Mouse (Mus musculus): ENCODE measurements around the gene Evi5. TPM values are rescaled to one million over a fixed set of nuclear protein-coding genes. Genes with fewer than 3 reads are reported as not detected.

Evi5 gene
- polyA plus RNA-seq, 1 experiment: 32.7 TPM

DNA sequence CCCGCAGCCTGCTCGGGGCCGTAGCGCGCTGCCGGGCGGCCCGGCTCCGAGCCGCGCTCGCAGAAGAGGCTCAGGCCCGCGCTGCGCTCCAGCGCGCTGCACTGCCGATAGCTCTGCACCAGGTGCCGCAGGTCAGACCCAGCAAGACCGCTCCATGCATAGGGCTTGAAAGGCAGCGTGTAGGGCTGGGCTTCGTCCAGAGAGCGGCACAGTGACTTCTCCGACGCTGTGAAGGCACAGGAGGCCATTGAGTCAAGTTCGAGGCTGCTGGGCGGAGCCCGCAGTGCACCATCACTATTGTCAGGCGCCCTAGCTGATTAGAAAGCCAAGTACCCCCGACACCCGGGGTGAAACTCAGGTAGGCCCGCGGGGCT lies 153.3 kb downstream of the Evi5 start:
- peak; percentile 19 for DNase-seq (ENCODE audit: low read depth)
- no peak for TF ChIP-seq CTCF (IDR thresholded peaks at IDR 0.05; ENCODE audit: borderline replicate concordance, extremely low read depth, insufficient read depth, insufficient read length)
- TF ChIP-seq POLR2A (IDR thresholded peaks at IDR 0.05; ENCODE audit: borderline replicate concordance, extremely low read depth, insufficient read depth, insufficient read length, poor library complexity, severe bottlenecking): no peak

DNA sequence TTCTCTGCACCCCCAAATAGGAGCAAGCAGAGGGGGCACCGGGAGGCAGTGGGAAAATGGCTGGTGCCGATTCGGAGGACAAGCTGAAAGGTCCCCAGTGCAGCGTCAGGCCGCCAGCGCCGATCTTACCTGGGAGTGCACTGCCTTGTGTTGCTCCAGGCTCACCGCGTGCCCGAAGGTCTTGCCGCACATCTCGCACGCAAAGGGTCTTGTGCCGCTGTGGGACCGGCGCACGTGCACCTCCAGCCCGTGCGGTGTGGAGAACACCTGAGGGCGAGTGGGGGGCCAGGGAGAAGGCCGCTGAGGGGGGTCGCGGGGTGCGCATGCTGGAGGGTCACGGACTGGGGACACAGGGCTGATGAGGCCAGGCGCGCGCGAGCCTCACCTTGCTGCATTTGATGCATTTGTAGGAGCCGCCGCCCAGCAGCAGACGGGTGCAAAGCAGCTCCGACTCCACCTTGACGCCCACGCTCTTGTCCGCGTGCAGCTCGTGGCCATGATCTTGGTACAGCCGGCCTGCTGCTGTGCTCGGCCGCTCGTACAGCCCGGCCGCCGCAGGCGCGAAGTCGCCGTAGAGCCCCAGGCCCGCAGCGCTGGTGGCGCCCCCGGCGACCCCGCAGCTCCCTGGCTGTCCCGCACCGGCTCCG lies 153.8 kb downstream of the Evi5 start:
- peak; percentile 19 for DNase-seq (ENCODE audit: low read depth)
- TF ChIP-seq CTCF (IDR thresholded peaks at IDR 0.05; ENCODE audit: borderline replicate concordance, extremely low read depth, insufficient read depth, insufficient read length) (no peak), POLR2A (IDR thresholded peaks at IDR 0.05; ENCODE audit: borderline replicate concordance, extremely low read depth, insufficient read depth, insufficient read length, poor library complexity, severe bottlenecking) (no peak)

DNA sequence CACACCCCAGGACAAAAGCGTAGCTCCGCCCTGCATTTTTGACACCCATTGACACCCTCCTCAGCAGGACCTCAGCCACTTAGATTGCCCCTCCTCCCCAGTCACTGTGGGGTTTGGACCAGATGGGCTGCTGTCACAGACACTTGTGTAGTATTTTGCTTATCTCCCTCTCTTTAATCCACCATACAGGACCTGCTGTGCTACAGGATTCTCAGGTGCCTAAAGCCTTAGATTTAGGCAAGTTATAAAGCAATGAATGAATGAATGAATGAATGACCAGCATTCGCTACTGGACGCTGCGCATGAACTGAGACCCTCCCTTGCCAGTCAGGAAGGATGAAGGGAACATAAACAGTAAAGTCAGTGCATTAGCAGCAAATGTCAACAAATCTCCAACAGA lies 154.4 kb downstream of the Evi5 start:
- no peak for DNase-seq (ENCODE audit: low read depth)
- TF ChIP-seq POLR2A (IDR thresholded peaks at IDR 0.05; ENCODE audit: borderline replicate concordance, extremely low read depth, insufficient read depth, insufficient read length, poor library complexity, severe bottlenecking) (no peak), CTCF (IDR thresholded peaks at IDR 0.05; ENCODE audit: borderline replicate concordance, extremely low read depth, insufficient read depth, insufficient read length) (no peak)

DNA sequence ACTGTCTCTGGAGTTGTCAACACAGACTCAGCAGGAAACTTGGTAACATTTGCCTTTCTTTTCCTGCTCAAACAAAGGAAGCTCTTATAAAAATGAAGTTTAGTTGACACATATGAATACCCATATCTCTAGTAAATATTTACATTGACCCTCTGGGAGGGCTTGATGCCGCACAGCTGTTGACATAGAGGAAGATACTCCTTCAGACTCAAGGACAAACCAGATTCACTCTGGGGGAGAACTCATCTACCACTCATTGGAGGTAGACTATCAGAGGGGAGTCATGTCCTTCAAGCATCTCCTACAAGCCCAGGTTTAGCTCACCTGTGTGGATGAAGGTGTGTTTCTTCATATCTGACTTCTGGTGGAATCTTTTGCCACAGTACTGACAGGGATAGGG lies 155.1 kb downstream of the Evi5 start:
- DNase-seq (ENCODE audit: low read depth): no peak
- no peak for TF ChIP-seq CTCF (IDR thresholded peaks at IDR 0.05; ENCODE audit: borderline replicate concordance, extremely low read depth, insufficient read depth, insufficient read length)
- no peak for TF ChIP-seq POLR2A (IDR thresholded peaks at IDR 0.05; ENCODE audit: borderline replicate concordance, extremely low read depth, insufficient read depth, insufficient read length, poor library complexity, severe bottlenecking)

DNA sequence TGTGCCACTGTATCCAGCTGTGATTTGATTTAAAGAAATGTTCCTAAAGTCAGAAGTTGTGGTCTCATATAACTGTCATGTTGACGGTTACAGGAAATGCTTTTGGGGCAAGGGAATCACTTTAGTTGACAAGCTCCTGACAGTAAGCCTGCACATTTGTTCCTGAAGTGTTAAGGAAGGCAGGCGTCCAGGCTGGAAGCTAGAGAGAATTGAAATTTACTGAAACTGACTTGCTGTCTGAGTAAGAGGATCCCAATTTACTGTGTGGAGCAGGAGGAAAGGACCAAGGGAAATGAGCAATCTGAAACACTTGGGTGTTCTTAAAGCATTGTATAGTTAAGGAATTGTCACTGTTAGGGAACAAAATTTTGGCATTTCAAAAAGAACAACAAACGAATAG lies 155.7 kb downstream of the Evi5 start:
- DNase-seq (ENCODE audit: low read depth): no peak
- TF ChIP-seq CTCF (IDR thresholded peaks at IDR 0.05; ENCODE audit: borderline replicate concordance, extremely low read depth, insufficient read depth, insufficient read length) (no peak), POLR2A (IDR thresholded peaks at IDR 0.05; ENCODE audit: borderline replicate concordance, extremely low read depth, insufficient read depth, insufficient read length, poor library complexity, severe bottlenecking) (no peak)

DNA sequence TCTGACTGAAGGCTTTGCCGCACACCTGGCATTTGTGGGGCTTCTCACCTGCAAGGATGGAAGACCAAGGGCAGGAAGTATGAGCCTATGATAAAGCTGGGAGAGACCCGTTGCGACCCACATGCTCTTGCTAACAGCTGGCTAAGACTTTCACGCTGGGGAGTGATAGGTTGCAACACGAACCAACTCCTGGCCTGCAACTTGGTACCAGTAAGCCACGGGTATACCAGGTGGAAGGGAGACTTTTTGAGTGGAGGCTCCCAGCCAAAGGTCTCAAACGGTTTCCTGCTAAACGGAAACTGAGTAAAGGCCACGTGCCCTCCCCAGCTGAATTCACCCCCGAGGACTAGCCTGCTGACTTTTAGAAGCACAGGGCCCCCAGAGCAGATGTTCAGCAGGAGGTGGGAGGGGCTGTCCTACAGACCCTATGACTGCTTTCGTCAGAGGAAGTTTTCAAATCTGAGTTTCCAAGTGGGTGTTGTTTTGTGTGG lies 157.0 kb downstream of the Evi5 start:
- DNase-seq (ENCODE audit: low read depth): no peak
- TF ChIP-seq POLR2A (IDR thresholded peaks at IDR 0.05; ENCODE audit: borderline replicate concordance, extremely low read depth, insufficient read depth, insufficient read length, poor library complexity, severe bottlenecking) (no peak), CTCF (IDR thresholded peaks at IDR 0.05; ENCODE audit: borderline replicate concordance, extremely low read depth, insufficient read depth, insufficient read length) (no peak)

DNA sequence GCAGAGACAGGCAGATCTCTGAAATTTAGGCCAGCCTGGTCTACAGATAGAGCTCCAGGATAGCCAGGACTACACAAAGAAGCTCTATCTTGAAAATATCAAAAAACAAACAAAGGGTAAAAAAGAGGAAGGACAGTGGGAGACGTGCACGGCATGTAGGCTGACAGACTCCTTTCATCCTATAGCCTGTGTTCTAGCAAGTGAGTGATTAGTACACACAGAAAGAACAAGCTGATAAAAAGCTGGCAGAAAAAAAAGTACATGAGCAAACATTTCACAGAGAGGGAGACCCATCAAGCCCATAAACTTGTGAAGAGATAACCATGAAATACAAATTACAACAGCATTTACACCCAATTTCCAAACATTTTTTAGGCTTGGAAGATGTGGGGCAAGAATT lies 163.2 kb downstream of the Evi5 start:
- TF ChIP-seq POLR2A (IDR thresholded peaks at IDR 0.05; ENCODE audit: borderline replicate concordance, extremely low read depth, insufficient read depth, insufficient read length, poor library complexity, severe bottlenecking): no peak
- TF ChIP-seq CTCF (IDR thresholded peaks at IDR 0.05; ENCODE audit: borderline replicate concordance, extremely low read depth, insufficient read depth, insufficient read length): no peak
- DNase-seq (ENCODE audit: low read depth): no peak

DNA sequence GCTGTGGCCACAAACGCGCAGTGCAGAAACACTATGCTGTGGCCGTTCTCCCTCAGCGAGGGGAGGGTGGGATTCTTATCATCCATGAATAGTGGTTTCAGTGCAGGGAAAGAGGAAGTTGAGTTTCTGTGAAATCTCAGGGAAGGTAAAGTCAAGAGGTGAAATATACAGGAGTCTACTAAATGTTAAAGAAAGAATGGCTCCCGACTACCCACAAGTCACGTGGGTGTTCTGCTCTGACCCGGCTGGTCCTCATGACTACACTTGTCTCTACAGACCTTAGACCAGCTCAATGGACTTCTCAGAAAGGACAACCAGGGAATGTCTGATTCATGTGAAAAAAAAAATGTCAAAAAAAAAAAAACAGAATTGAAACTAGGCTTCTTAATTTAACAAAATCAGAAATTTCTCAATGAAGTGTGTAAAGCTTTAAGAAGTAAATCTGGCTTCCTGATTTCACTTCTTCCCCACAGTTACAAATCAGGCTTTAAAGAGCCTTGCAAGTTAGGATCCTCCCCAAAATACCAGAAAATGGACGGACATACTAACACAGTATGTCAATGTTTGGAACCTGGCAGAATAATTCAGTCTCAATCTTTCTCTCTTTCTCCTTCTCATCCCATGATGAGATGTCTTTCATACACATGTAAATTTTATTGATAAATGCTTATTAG lies 166.6 kb downstream of the Evi5 start:
- DNase-seq (ENCODE audit: low read depth): no peak
- TF ChIP-seq CTCF (IDR thresholded peaks at IDR 0.05; ENCODE audit: borderline replicate concordance, extremely low read depth, insufficient read depth, insufficient read length): no peak

DNA sequence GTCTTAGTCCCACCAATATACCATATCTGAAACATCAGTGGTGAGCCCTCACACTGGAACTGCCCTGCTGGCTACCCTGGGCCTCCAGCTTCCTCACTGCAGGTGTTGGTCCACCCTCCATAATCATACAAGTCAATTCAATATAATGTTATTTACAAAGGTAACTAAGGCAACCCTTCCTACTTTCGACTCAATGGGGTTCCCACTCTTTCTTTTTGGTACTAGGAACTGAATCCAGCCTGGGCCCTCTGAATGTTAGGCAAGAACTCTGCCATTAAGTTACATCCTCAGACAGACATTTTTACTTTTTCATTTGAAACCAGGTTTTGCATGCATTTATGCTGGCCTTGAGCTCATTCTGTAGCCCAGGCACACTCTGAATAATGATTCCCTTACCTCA lies 168.6 kb downstream of the Evi5 start:
- TF ChIP-seq POLR2A (IDR thresholded peaks at IDR 0.05; ENCODE audit: borderline replicate concordance, extremely low read depth, insufficient read depth, insufficient read length, poor library complexity, severe bottlenecking) (no peak), CTCF (IDR thresholded peaks at IDR 0.05; ENCODE audit: borderline replicate concordance, extremely low read depth, insufficient read depth, insufficient read length) (no peak)
- no peak for DNase-seq (ENCODE audit: low read depth)

DNA sequence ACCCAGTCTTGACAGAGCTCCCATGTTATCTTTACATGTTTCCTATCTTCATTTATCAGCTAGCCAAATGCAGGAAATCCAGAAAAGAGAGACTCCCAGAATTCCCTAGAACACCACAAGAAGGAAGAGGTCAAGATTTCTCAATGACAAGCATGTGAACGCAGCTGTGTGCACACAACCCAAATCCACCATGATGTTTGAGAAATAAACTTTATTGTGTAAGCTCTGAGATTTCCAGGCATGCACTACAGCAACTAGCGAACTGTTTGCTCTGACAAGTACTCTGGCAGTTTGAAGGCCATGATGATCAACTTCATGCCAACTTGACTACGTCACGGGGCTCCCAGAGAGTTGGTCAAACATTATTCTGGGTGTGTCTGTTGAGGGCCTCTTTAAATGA lies 169.2 kb downstream of the Evi5 start:
- TF ChIP-seq CTCF (IDR thresholded peaks at IDR 0.05; ENCODE audit: borderline replicate concordance, extremely low read depth, insufficient read depth, insufficient read length): no peak
- TF ChIP-seq POLR2A (IDR thresholded peaks at IDR 0.05; ENCODE audit: borderline replicate concordance, extremely low read depth, insufficient read depth, insufficient read length, poor library complexity, severe bottlenecking): no peak
- DNase-seq (ENCODE audit: low read depth): no peak

DNA sequence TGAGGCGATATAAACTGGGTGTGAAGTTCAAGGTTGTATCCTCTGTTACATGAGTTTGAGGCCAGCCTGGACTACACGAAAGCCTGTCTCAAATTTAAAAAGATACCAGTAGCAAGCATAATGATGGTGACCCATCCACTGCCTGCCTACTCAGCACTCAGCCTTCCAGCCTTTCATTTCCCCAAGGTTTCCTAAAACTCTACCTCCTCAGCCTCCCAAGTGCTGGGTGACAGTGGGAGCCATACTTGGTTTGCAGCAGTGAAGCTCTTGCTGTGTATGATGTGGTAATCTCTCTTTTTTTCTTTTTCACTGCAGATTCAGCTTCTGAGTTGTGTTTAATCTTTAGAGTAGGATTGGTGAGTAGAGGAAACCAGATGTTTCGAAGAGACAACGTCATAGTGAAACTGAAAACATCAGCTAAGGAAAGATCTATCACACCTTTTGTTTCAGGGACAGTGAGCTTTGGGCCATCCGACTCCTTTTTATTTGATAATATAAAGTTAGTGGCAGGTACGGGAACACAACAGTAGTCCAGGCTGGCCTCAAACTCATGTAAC lies 171.6 kb downstream of the Evi5 start:
- TF ChIP-seq CTCF (IDR thresholded peaks at IDR 0.05; ENCODE audit: borderline replicate concordance, extremely low read depth, insufficient read depth, insufficient read length) (no peak), POLR2A (IDR thresholded peaks at IDR 0.05; ENCODE audit: borderline replicate concordance, extremely low read depth, insufficient read depth, insufficient read length, poor library complexity, severe bottlenecking) (no peak)
- DNase-seq (ENCODE audit: low read depth): no peak

DNA sequence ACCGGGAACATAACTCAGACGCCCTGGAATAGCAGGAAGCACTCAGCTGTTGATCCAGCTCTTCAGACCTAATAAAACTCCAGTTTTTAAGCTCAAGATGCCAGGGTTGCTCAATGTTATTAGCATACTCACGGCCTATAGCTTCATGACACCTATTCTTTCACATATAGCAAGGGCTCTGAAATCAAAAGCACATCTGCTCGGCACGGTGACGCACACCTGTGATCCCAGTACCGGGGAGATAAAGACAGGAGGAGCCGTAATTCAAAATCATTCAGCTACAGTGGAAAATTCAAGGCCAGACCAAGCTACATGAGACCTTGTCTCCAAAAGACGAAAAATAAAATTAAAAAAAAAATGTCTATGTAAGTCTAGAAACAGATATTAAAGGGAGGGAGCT lies 173.2 kb downstream of the Evi5 start:
- TF ChIP-seq POLR2A (IDR thresholded peaks at IDR 0.05; ENCODE audit: borderline replicate concordance, extremely low read depth, insufficient read depth, insufficient read length, poor library complexity, severe bottlenecking) (no peak), CTCF (IDR thresholded peaks at IDR 0.05; ENCODE audit: borderline replicate concordance, extremely low read depth, insufficient read depth, insufficient read length) (no peak)
- DNase-seq (ENCODE audit: low read depth): no peak
